Mouse (Mus musculus) midbrain, postnatal 0 days (tissue): ENCODE measurements around the gene Eps15. TPM values are rescaled to one million over a fixed set of nuclear protein-coding genes. Genes with fewer than 3 reads are reported as not detected.

Experiments used
- ATAC-seq: fragments of 200-750 bp; cut with Nextera tagmentation; 2 replicates; pipeline ENCODE4 v1.8.0; 2017; ENCODE audit warnings: moderate number of reproducible peaks, mild to moderate bottlenecking, moderate TSS enrichment, moderate library complexity; ENCODE audit not compliant: low FRiP score
- DNase-seq: peaks from one replicate; pipeline ENCODE4 v3.0.0-alpha.2; 2015; ENCODE audit warnings: low spot score
- H3K27ac ChIP-seq: fragments of 300-500 bp; sonication (generic); 2 replicates; pipeline ENCODE4 v1.5.1; 2014; ENCODE audit warnings: low read depth, mild to moderate bottlenecking, low read length, mixed read lengths
- H3K27me3 ChIP-seq: fragments of 300-500 bp; sonication (generic); 2 replicates; pipeline ENCODE4 v1.6.1; 2014; ENCODE audit warnings: low read length, control low read depth, mixed read lengths; ENCODE audit not compliant: insufficient read depth
- H3K36me3 ChIP-seq: fragments of 300-500 bp; sonication (generic); 2 replicates; pipeline ENCODE4 v1.6.1; 2014; ENCODE audit warnings: low read length, control low read depth, mixed read lengths; ENCODE audit not compliant: insufficient read depth
- H3K4me1 ChIP-seq: fragments of 300-500 bp; sonication (generic); 2 replicates; pipeline ENCODE4 v1.6.1; 2014; ENCODE audit warnings: mild to moderate bottlenecking, control low read depth, antibody characterized with exemption, low read length, mixed read lengths; ENCODE audit not compliant: insufficient read depth
- H3K4me2 ChIP-seq: fragments of 300-500 bp; sonication (generic); 2 replicates; pipeline ENCODE4 v1.6.1; 2014; ENCODE audit warnings: low read depth, mild to moderate bottlenecking, low read length, mixed read lengths; ENCODE audit not compliant: poor library complexity, severe bottlenecking
- H3K4me3 ChIP-seq: fragments of 300-500 bp; sonication (generic); 2 replicates; pipeline ENCODE4 v1.5.1; 2014; ENCODE audit warnings: low read depth, mild to moderate bottlenecking, low read length, moderate library complexity
- H3K9ac ChIP-seq: fragments of 300-500 bp; sonication (generic); replicated peaks from 2 replicates; pipeline ENCODE4 v1.6.1; 2014; ENCODE audit warnings: mild to moderate bottlenecking, low read length, moderate library complexity, mixed read lengths; ENCODE audit not compliant: poor library complexity, severe bottlenecking
- H3K9me3 ChIP-seq: fragments of 300-500 bp; sonication (generic); 2 replicates; pipeline ENCODE4 v1.6.1; 2016; ENCODE audit warnings: low read length, control low read depth
- CTCF ChIP-seq: IDR thresholded peaks from 2 replicates; pipeline ENCODE4 v1.5.1; 2016; ENCODE audit warnings: antibody characterized with exemption, mild to moderate bottlenecking
- WGBS: fragments of 180-500 bp; shearing (Covaris S2); extraction: QIAGEN DNeasy Blood & Tissue Kit; methylation state at CpG from one replicate; pipeline ENCODE4 v1.1.7; 2014; 5-methylcytosine and 5-hydroxymethylcytosine counted together
- polyA plus RNA-seq: library from polyadenylated mRNA; unstranded; fragments of >200 nt; fragmentation: Nextera tagmentation; extraction: Ambion mirVana; gene quantifications from 2 replicates; pipeline ENCODE4 v1.2.1, GENCODE M21; 2015
- total RNA-seq: library from RNA; depleted of rRNA; stranded (reverse); fragments of >200 nt; gene quantifications from 2 replicates; pipeline ENCODE4 v1.2.3, GENCODE M21; 2014

Eps15 gene
- total and polyA plus RNA-seq, 2 experiments from 2014 or later, result 58.7 to 102 TPM

GRCm38 (mm10) chr4:109241221-109241620 is 38.8 kb upstream of the Eps15 start:
- Histone ChIP-seq H3K4me2 (no peak overlapping the region), H3K4me3 (no peak overlapping the region), H3K27ac (no peak overlapping the region), H3K36me3 (no peaks in the 10 kb centered on the region), H3K27me3 (no peaks in the 10 kb centered on the region), H3K9ac (no peak overlapping the region), H3K9me3 (no peaks in the 10 kb centered on the region), H3K4me1 (no peaks in the 10 kb centered on the region)
- TF ChIP-seq CTCF, result no peak
- ATAC-seq (no peak), DNase-seq (no peak)

- no peak overlapping the region for H3K9ac ChIP-seq
- no peak overlapping the region for H3K4me3 ChIP-seq
- H3K4me1 ChIP-seq, result no peaks in the 10 kb centered on the region
- ATAC-seq (no peak), DNase-seq (peak; percentile 75)
- H3K36me3 ChIP-seq, result no peaks in the 10 kb centered on the region
- no peak overlapping the region for H3K4me2 ChIP-seq
- TF ChIP-seq CTCF, result no peak
- no peak overlapping the region for H3K27ac ChIP-seq
- WGBS, result 69% methylated on average over 4 of the region's 4 CpGs
- H3K27me3 ChIP-seq, result no peaks in the 10 kb centered on the region
- no peaks in the 10 kb centered on the region for H3K9me3 ChIP-seq
Observed at GRCm38 (mm10) chr4:109241934-109242333, 38.1 kb upstream of the Eps15 start.

GRCm38 (mm10) chr4:109244506-109244905 is 35.6 kb upstream of the Eps15 start:
- TF ChIP-seq CTCF, result no peak
- H3K27me3 ChIP-seq, result no peaks in the 10 kb centered on the region
- H3K9me3 ChIP-seq, result no peaks in the 10 kb centered on the region
- H3K4me3 ChIP-seq, result no peak overlapping the region
- H3K36me3 ChIP-seq, result no peaks in the 10 kb centered on the region
- no peaks in the 10 kb centered on the region for H3K4me1 ChIP-seq
- no peak overlapping the region for H3K9ac ChIP-seq
- ATAC-seq (no peak), DNase-seq (no peak)
- 87% methylated on average over 7 of the region's 7 CpGs for WGBS
- H3K4me2 ChIP-seq, result no peak overlapping the region
- no peak overlapping the region for H3K27ac ChIP-seq

GRCm38 (mm10) chr4:109245016-109245620 is 35.0 kb upstream of the Eps15 start:
- Histone ChIP-seq H3K9ac (no peak overlapping the region), H3K4me1 (no peaks in the 10 kb centered on the region), H3K27me3 (no peaks in the 10 kb centered on the region), H3K27ac (no peak overlapping the region), H3K36me3 (no peaks in the 10 kb centered on the region), H3K9me3 (no peaks in the 10 kb centered on the region), H3K4me3 (no peak overlapping the region), H3K4me2 (no peak overlapping the region)
- TF ChIP-seq CTCF, result no peak
- no peak for DNase-seq
- WGBS, result 90% methylated on average over 6 of the region's 6 CpGs
- ATAC-seq, result no peak

GRCm38 (mm10) chr4:109251605-109252004 is 28.5 kb upstream of the Eps15 start:
- H3K4me2 ChIP-seq, result no peak overlapping the region
- ATAC-seq (no peak), DNase-seq (no peak)
- H3K27me3 ChIP-seq, result no peaks in the 10 kb centered on the region
- H3K36me3 ChIP-seq, result no peaks in the 10 kb centered on the region
- no peak overlapping the region for H3K4me3 ChIP-seq
- no peaks in the 10 kb centered on the region for H3K4me1 ChIP-seq
- peak; percentile 61 for TF ChIP-seq CTCF
- 42% methylated on average over 3 of the region's 3 CpGs for WGBS
- H3K9ac ChIP-seq, result no peak overlapping the region
- no peak overlapping the region for H3K27ac ChIP-seq
- no peaks in the 10 kb centered on the region for H3K9me3 ChIP-seq

- no peaks in the 10 kb centered on the region for H3K9me3 ChIP-seq
- H3K9ac ChIP-seq, result no peak overlapping the region
- WGBS, result 82% methylated on average over 4 of the region's 4 CpGs
- DNase-seq (no peak), ATAC-seq (no peak)
- H3K4me1 ChIP-seq, result no peaks in the 10 kb centered on the region
- no peak for TF ChIP-seq CTCF
- no peak overlapping the region for H3K4me2 ChIP-seq
- H3K27ac ChIP-seq, result no peak overlapping the region
- H3K27me3 ChIP-seq, result no peaks in the 10 kb centered on the region
- no peak overlapping the region for H3K4me3 ChIP-seq
- H3K36me3 ChIP-seq, result no peaks in the 10 kb centered on the region
Observed at GRCm38 (mm10) chr4:109252199-109252598, 27.9 kb upstream of the Eps15 start.
